Mouse (Mus musculus) kidney, embryonic 14.5 days (tissue): Measurements from ENCODE around the gene Nhlrc1. TPM values are rescaled to one million over a fixed set of nuclear protein-coding genes. Genes with fewer than 3 reads are reported as not detected.

ENCODE experiments used
- ATAC-seq: fragments of 200-750 bp; cut with Nextera tagmentation; 2 replicates; pipeline ENCODE4 v1.8.0; 2017; ENCODE audit warnings: moderate number of reproducible peaks, mild to moderate bottlenecking, moderate TSS enrichment, moderate library complexity; ENCODE audit not compliant: low FRiP score, low TSS enrichment
- H3K27ac ChIP-seq: fragments of 300-500 bp; sonication (generic); 2 replicates; pipeline ENCODE4 v1.5.1; 2014; ENCODE audit warnings: low read depth, mild to moderate bottlenecking, low read length, moderate library complexity, mixed read lengths
- H3K27me3 ChIP-seq: fragments of 300-500 bp; sonication (generic); 2 replicates; pipeline ENCODE4 v1.6.1; 2014; ENCODE audit warnings: mild to moderate bottlenecking, low read length; ENCODE audit not compliant: control insufficient read depth, insufficient read depth
- H3K36me3 ChIP-seq: fragments of 300-500 bp; sonication (generic); 2 replicates; pipeline ENCODE4 v1.6.1; 2014; ENCODE audit warnings: low read length, mixed read lengths; ENCODE audit not compliant: control insufficient read depth, insufficient read depth
- H3K4me1 ChIP-seq: fragments of 300-500 bp; sonication (generic); 2 replicates; pipeline ENCODE4 v1.6.1; 2014; ENCODE audit warnings: low read length, mixed read lengths; ENCODE audit not compliant: control insufficient read depth, insufficient read depth
- H3K4me2 ChIP-seq: fragments of 300-500 bp; sonication (generic); replicated peaks from 2 replicates; pipeline ENCODE4 v1.6.1; 2014; ENCODE audit warnings: low read depth, mild to moderate bottlenecking, low read length
- H3K4me3 ChIP-seq: fragments of 300-500 bp; sonication (generic); 2 replicates; pipeline ENCODE4 v1.5.1; 2014; ENCODE audit warnings: mild to moderate bottlenecking, low read length
- H3K9ac ChIP-seq: fragments of 300-500 bp; sonication (generic); 2 replicates; pipeline ENCODE4 v1.6.1; 2014; ENCODE audit warnings: low read depth, mild to moderate bottlenecking, low read length, moderate library complexity
- H3K9me3 ChIP-seq: fragments of 300-500 bp; sonication (generic); 2 replicates; pipeline ENCODE4 v1.6.1; 2016; ENCODE audit warnings: low read length; ENCODE audit not compliant: control insufficient read depth
- WGBS: fragments of 180-500 bp; shearing (Covaris S2); extraction: QIAGEN DNeasy Blood & Tissue Kit; methylation state at CpG from one replicate; pipeline ENCODE4 v1.1.7; 2014; 5-methylcytosine and 5-hydroxymethylcytosine counted together
- polyA plus RNA-seq: library from polyadenylated mRNA; unstranded; fragments of >200 nt; fragmentation: Nextera tagmentation; extraction: Ambion mirVana; gene quantifications from 2 replicates; pipeline ENCODE4 v1.2.1, GENCODE M21; 2014

Nhlrc1 gene
- polyA plus RNA-seq, 1 experiment from 2014 or later: 3.1 TPM

GRCm38 (mm10) chr13:47043833-47044616 is 29.4 kb upstream of the Nhlrc1 start:
- ATAC-seq: peak; percentile 3; the same call in 1 of the 2 replicates
- Histone ChIP-seq H3K4me3 (peak overlapping the region; percentile 83), H3K9me3 (no peaks in the 10 kb centered on the region), H3K9ac (peak overlapping the region; percentile 75), H3K27ac (peak overlapping the region; percentile 42; the same call in 1 of the 2 replicates), H3K4me2 (peak overlapping the region; percentile 99), H3K36me3 (no peaks in the 10 kb centered on the region; the same call in 1 of the 2 replicates), H3K27me3 (no peaks in the 10 kb centered on the region), H3K4me1 (peaks cover 6% of the 10 kb centered on the region; the same call in 1 of the 2 replicates)
- WGBS: under 1% methylated on average over 45 of the region's 45 CpGs

- H3K4me1 ChIP-seq: peaks cover 6% of the 10 kb centered on the region; the same call in 1 of the 2 replicates
- WGBS: under 1% methylated on average over 47 of the region's 48 CpGs
These were observed 28.5 kb upstream of the Nhlrc1 start, which contains the start of gene Kdm1b for GRCm38 (mm10) chr13:47043030-47043680. Gene Kdm1b (plus strand): TSS chr13:47043499.

GRCm38 (mm10) chr13:47042024-47042633 is 27.5 kb upstream of the Nhlrc1 start:
- H3K4me2 ChIP-seq: peak overlapping the region; percentile 52
- H3K4me3 ChIP-seq: peak overlapping the region; percentile 83; the same call in 1 of the 2 replicates
- H3K9me3 ChIP-seq: no peaks in the 10 kb centered on the region
- peak overlapping the region; percentile 48; the same call in 1 of the 2 replicates for H3K9ac ChIP-seq
- no peak for ATAC-seq
- H3K36me3 ChIP-seq: no peaks in the 10 kb centered on the region
- no peak overlapping the region for H3K27ac ChIP-seq
- H3K4me1 ChIP-seq: peaks cover 6% of the 10 kb centered on the region; the same call in 1 of the 2 replicates
- no peaks in the 10 kb centered on the region for H3K27me3 ChIP-seq
- 54% methylated on average over 8 of the region's 8 CpGs for WGBS

More at GRCm38 (mm10) chr13:47043030-47043680, 28.5 kb upstream of the Nhlrc1 start, which contains the start of gene Kdm1b:
- Histone ChIP-seq H3K36me3 (no peaks in the 10 kb centered on the region), H3K27me3 (no peaks in the 10 kb centered on the region), H3K4me3 (peak within 1 kb of the TSS; percentile 83), H3K9me3 (no peaks in the 10 kb centered on the region), H3K4me2 (peak within 1 kb of the TSS; percentile 99), H3K9ac (peak within 1 kb of the TSS; percentile 75), H3K27ac (peak within 1 kb of the TSS; percentile 42; the same call in 1 of the 2 replicates)
- ATAC-seq: peak; percentile 98

GRCm38 (mm10) chr13:47040061-47040460 is 25.4 kb upstream of the Nhlrc1 start:
- no peaks in the 10 kb centered on the region for H3K27me3 ChIP-seq
- H3K4me2 ChIP-seq: no peak overlapping the region
- no peaks in the 10 kb centered on the region for H3K9me3 ChIP-seq
- H3K36me3 ChIP-seq: no peaks in the 10 kb centered on the region
- peaks cover 6% of the 10 kb centered on the region; the same call in 1 of the 2 replicates for H3K4me1 ChIP-seq
- ATAC-seq: no peak
- H3K27ac ChIP-seq: no peak overlapping the region
- WGBS: 81% methylated on average over 5 of the region's 5 CpGs
- no peak overlapping the region for H3K9ac ChIP-seq
- H3K4me3 ChIP-seq: no peak overlapping the region

GRCm38 (mm10) chr13:47037946-47038345 is 23.3 kb upstream of the Nhlrc1 start:
- H3K4me3 ChIP-seq: no peak overlapping the region
- H3K4me1 ChIP-seq: no peaks in the 10 kb centered on the region; the same call in 1 of the 2 replicates
- H3K9me3 ChIP-seq: no peaks in the 10 kb centered on the region
- WGBS: 84% methylated on average over 6 of the region's 6 CpGs
- no peaks in the 10 kb centered on the region for H3K36me3 ChIP-seq
- H3K9ac ChIP-seq: no peak overlapping the region
- H3K27me3 ChIP-seq: no peaks in the 10 kb centered on the region
- H3K27ac ChIP-seq: no peak overlapping the region
- ATAC-seq: no peak
- H3K4me2 ChIP-seq: no peak overlapping the region

GRCm38 (mm10) chr13:47033602-47034001 is 19.0 kb upstream of the Nhlrc1 start:
- H3K27me3 ChIP-seq: no peaks in the 10 kb centered on the region
- no peak overlapping the region for H3K4me2 ChIP-seq
- H3K4me1 ChIP-seq: no peaks in the 10 kb centered on the region
- H3K36me3 ChIP-seq: no peaks in the 10 kb centered on the region
- H3K9me3 ChIP-seq: no peaks in the 10 kb centered on the region
- WGBS: 92% methylated on average over 4 of the region's 4 CpGs
- no peak for ATAC-seq
- no peak overlapping the region for H3K27ac ChIP-seq
- no peak overlapping the region for H3K4me3 ChIP-seq
- H3K9ac ChIP-seq: no peak overlapping the region

GRCm38 (mm10) chr13:47030376-47031107 is 15.9 kb upstream of the Nhlrc1 start:
- H3K4me1 ChIP-seq: no peaks in the 10 kb centered on the region
- no peak for ATAC-seq
- no peaks in the 10 kb centered on the region for H3K9me3 ChIP-seq
- WGBS: 83% methylated on average over 17 of the region's 17 CpGs
- H3K4me3 ChIP-seq: no peak overlapping the region
- no peaks in the 10 kb centered on the region for H3K27me3 ChIP-seq
- no peak overlapping the region for H3K4me2 ChIP-seq
- no peak overlapping the region for H3K9ac ChIP-seq
- H3K27ac ChIP-seq: no peak overlapping the region
- no peaks in the 10 kb centered on the region for H3K36me3 ChIP-seq

- H3K27ac ChIP-seq: no peak overlapping the region
- no peaks in the 10 kb centered on the region for H3K36me3 ChIP-seq
- H3K9ac ChIP-seq: no peak overlapping the region
- H3K27me3 ChIP-seq: no peaks in the 10 kb centered on the region
- H3K4me2 ChIP-seq: no peak overlapping the region; the same call in 1 of the 2 replicates
- H3K9me3 ChIP-seq: no peaks in the 10 kb centered on the region
- no peak overlapping the region for H3K4me3 ChIP-seq
- peak; percentile 56; the same call in 1 of the 2 replicates for ATAC-seq
- 39% methylated on average over 7 of the region's 7 CpGs for WGBS
- no peaks in the 10 kb centered on the region for H3K4me1 ChIP-seq
These were observed 6.1 kb upstream of the Nhlrc1 start for GRCm38 (mm10) chr13:47020798-47021197.
